21 mouse cellular contexts compared by ENCODE assay signal in the genomic region with DNA sequence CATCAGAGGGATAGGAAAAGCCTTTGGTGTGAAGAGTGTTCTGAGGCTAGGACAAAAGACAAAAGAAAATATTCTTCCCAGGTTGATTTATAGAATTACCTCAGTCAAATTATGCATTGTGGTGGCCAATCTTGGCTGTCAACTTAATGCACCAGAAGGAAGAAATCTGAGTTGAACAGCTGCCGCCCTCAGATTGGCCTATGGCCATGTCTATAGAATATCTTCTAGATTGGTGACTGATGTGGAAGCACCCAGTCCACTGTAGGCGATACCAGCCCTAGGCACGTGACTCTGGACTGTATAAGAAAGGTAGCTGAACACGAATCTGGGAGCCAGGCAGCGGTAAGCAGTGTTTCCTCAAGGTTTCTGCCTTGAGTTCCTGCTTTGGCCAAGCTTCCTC.
DNase-seq lines count a peak whose midpoint lies in the region; ATAC-seq and TF ChIP-seq lines count a peak whose summit lies in the region.
"Had no signal": no experiment of that assay in that cellular context is flagged by ENCODE, and none has a peak within 500 bp of the region (broad histone marks: within the 10 kb centered on the region; RNA-seq: fewer than 3 reads in every experiment).

No protein-coding gene starts in this region.

- no peak overlapping the region for H3K27ac ChIP-seq in heart, embryonic 12.5 days (ENCODE audit: poor library complexity, severe bottlenecking)
- no peak overlapping the region for H3K27ac ChIP-seq in heart, embryonic 10.5 days
- H3K27ac ChIP-seq in midbrain, embryonic 11.5 days (ENCODE audit: low read depth, low read length), result no peak overlapping the region
- no peak overlapping the region for H3K27ac ChIP-seq in midbrain, postnatal 0 days (ENCODE audit: low read depth, low read length)

- H3K4me2 ChIP-seq in heart, embryonic 12.5 days, result no peak overlapping the region
- H3K4me2 ChIP-seq in midbrain, embryonic 11.5 days, result no peak overlapping the region
- H3K4me2 ChIP-seq in midbrain, postnatal 0 days (ENCODE audit: low read depth, low read length, poor library complexity, severe bottlenecking), result no peak overlapping the region

- peaks cover 10% of the 10 kb centered on the region for H3K4me1 ChIP-seq in heart, embryonic 12.5 days (replicated peaks)
- H3K4me1 ChIP-seq in heart, embryonic 10.5 days, result peaks cover 7% of the 10 kb centered on the region; the same call in 1 of the 2 replicates
- H3K4me1 ChIP-seq in midbrain, embryonic 11.5 days (ENCODE audit: control insufficient read depth, insufficient read depth, low read length), result no peaks in the 10 kb centered on the region
- H3K4me1 ChIP-seq in midbrain, postnatal 0 days (ENCODE audit: insufficient read depth, low read length), result no peaks in the 10 kb centered on the region

- H3K9ac ChIP-seq in heart, embryonic 12.5 days, result no peak overlapping the region
- H3K9ac ChIP-seq in midbrain, embryonic 11.5 days (ENCODE audit: low read length), result no peak overlapping the region
- no peak overlapping the region for H3K9ac ChIP-seq in midbrain, postnatal 0 days (replicated peaks; ENCODE audit: low read length, poor library complexity, severe bottlenecking)

- 82% methylated on average over 5 of the region's 5 CpGs for WGBS in heart, embryonic 12.5 days
- 93% methylated on average over 5 of the region's 5 CpGs for WGBS in heart, embryonic 10.5 days
- 89% methylated on average over 5 of the region's 5 CpGs for WGBS in midbrain, embryonic 11.5 days
- WGBS in midbrain, postnatal 0 days, result 97% methylated on average over 5 of the region's 5 CpGs

- H3K36me3 ChIP-seq in heart, embryonic 12.5 days, result no peaks in the 10 kb centered on the region
- H3K36me3 ChIP-seq in heart, embryonic 10.5 days, result no peaks in the 10 kb centered on the region
- H3K36me3 ChIP-seq in midbrain, embryonic 11.5 days (ENCODE audit: control insufficient read depth, insufficient read depth, low read length), result no peaks in the 10 kb centered on the region
- no peaks in the 10 kb centered on the region for H3K36me3 ChIP-seq in midbrain, postnatal 0 days (ENCODE audit: insufficient read depth, low read length)
- H3K36me3 ChIP-seq: G1E had no signal

- H3K27me3 ChIP-seq in heart, embryonic 12.5 days (replicated peaks), result peaks cover 62% of the 10 kb centered on the region
- H3K27me3 ChIP-seq in heart, embryonic 10.5 days (ENCODE audit: insufficient read depth, poor library complexity, severe bottlenecking), result peaks cover 64% of the 10 kb centered on the region
- H3K27me3 ChIP-seq in midbrain, embryonic 11.5 days (ENCODE audit: control insufficient read depth, insufficient read depth, low read length), result no peaks in the 10 kb centered on the region
- H3K27me3 ChIP-seq in midbrain, postnatal 0 days (ENCODE audit: insufficient read depth, low read length), result no peaks in the 10 kb centered on the region
- H3K27me3 ChIP-seq: CH12.LX, Patski had no signal

- peak; percentile 53 for DNase-seq in heart, adult 11 months
- DNase-seq in heart, embryonic 10.5 days (ENCODE audit: low spot score), result peak; percentile 48
- no peak for DNase-seq in heart, adult 18-20 months
- peak; percentile 14 for DNase-seq in midbrain, embryonic 11.5 days (ENCODE audit: low spot score, missing footprints)
- no peak for DNase-seq in midbrain, postnatal 0 days (ENCODE audit: low spot score)
- DNase-seq: adrenal gland, adult 2 months; adrenal gland, adult 8-10 months; adrenal gland, postnatal 10 days; adrenal gland, postnatal 14 days; adrenal gland, postnatal 25 days; adrenal gland, postnatal 36 days; B cell, adult 2 months; cerebellum, adult 11 months; cerebellum, adult 11-12 months; cerebellum, adult 18-20 months had no signal

- H3K4me3 ChIP-seq in heart, embryonic 12.5 days, result no peak overlapping the region
- H3K4me3 ChIP-seq in heart, embryonic 10.5 days, result no peak overlapping the region
- no peak overlapping the region for H3K4me3 ChIP-seq in midbrain, embryonic 11.5 days (ENCODE audit: low read depth, low read length)
- no peak overlapping the region for H3K4me3 ChIP-seq in midbrain, postnatal 0 days (ENCODE audit: low read depth, low read length)

- no peak for TF ChIP-seq CTCF in midbrain, postnatal 0 days (IDR thresholded peaks at IDR 0.05)

- H3K9me3 ChIP-seq in heart, embryonic 12.5 days (replicated peaks), result no peaks in the 10 kb centered on the region
- H3K9me3 ChIP-seq in heart, embryonic 10.5 days, result no peaks in the 10 kb centered on the region
- no peaks in the 10 kb centered on the region for H3K9me3 ChIP-seq in midbrain, embryonic 11.5 days (ENCODE audit: control insufficient read depth, low read length)
- H3K9me3 ChIP-seq in midbrain, postnatal 0 days (ENCODE audit: low read length), result no peaks in the 10 kb centered on the region
- H3K9me3 ChIP-seq: G1E had no signal

- no peak for ATAC-seq in heart, embryonic 12.5 days (ENCODE audit: insufficient number of reproducible peaks, low FRiP score)
- no peak for ATAC-seq in midbrain, embryonic 11.5 days (ENCODE audit: low FRiP score)
- no peak for ATAC-seq in midbrain, postnatal 0 days (ENCODE audit: low FRiP score)
- ATAC-seq: activated CD4-positive, CD25-positive, alpha-beta regulatory T cell, adult 4 months; CD4-positive, CD25-positive, alpha-beta regulatory T cell, adult 4 months; Patski had no signal

Comparison
In these comparisons a context has a peak if more than half of its experiments do, and no peak if none do; other contexts are left out.
1. DNase-seq: peak in heart, adult 11 months (single experiment), heart, embryonic 10.5 days (single experiment) and midbrain, embryonic 11.5 days (single experiment); none in heart, adult 18-20 months (0 of 2) and midbrain, postnatal 0 days (single experiment).